Mouse (Mus musculus): ENCODE results near the gene Gm49398.

Gene Gm49398

DNA sequence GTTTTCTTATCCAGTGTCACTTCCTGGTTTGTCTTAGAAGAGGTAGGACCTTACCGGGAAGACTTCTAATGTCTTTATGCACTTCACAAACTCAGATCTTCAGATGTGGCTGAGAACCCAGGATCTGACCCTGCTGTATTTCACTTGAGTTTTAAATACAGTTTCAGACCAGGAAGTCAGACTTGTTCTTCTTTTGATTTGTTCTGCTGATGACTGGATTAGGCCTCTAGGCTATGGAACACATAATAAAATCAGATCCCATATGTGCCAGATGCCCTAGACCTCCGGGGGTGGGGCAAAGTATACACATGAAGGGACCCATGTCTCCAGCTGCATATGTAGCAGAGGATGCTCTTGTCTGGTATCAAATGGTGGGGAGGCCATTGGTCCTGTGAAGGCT, at the start of gene Gm49398:
Gm49398 (minus strand) TSS at position 101 of the 400 bp plus-strand sequence.
- no peak for DNase-seq (ENCODE audit: low spot score in 2 of 2)

DNA sequence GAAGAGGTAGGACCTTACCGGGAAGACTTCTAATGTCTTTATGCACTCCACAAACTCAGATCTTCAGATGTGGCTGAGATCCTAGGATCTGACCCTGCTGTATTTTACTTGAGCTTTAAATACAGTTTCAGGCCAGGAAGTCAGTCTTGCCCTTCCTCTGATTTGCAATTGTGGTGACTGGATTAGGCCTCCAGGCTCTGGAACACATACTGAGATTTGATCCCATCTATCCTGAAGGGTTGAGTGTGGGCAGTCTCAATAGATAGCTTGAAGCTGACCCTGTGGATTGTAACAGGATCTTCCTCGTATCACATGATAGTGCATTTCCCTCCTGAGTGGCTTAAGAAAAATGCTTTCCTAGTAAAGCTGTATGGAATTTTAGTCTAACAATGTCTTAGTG, 33.4 kb downstream of the Gm49398 start, which contains the start of gene Cts8:
Cts8 (minus strand) TSS at position 101 of the 400 bp plus-strand sequence.
- DNase-seq (ENCODE audit: low spot score in 2 of 2), result no peak

DNA sequence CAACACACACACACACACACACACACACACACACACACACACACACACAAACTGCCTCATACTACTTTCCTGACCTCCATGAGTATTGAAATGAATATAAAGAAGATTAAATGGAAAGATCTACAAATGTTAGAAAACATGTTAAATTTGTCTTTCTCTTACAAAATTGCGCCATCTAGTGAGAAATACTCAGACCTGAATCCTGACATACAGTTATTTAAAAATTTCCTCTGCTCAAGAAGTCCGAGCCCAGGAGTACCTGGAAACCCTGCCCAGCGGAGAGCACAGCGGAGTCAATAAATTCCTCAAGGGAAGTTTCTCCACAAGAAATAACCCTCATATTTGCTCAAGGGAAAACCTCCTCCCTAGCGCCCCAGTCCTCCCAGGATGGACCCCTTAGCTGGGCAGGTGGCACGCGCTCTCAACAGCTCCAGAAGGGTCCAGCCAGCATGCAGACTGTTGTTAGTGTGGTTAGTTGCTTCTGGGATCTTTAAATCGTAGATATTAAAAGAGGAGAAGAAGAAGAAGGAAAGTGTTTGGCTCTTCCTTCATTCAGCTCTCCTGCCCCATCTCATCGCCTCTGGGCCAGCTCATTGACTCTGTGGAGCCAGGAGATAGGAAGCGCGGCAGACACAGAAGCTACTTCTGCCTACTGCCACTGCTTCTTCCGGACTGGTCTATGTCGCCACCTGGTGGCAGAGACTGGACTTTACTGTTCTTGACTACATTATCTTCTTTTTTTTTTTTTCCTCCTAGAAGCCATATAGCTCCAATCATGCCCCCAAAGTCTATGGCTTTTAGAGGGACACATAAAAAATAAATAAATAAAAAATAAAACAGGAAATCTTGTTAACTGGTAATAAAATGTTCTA, 47.3 kb downstream of the Gm49398 start:
- DNase-seq (ENCODE audit: low spot score in 2 of 2), result peak; percentile 18 to 50

DNA sequence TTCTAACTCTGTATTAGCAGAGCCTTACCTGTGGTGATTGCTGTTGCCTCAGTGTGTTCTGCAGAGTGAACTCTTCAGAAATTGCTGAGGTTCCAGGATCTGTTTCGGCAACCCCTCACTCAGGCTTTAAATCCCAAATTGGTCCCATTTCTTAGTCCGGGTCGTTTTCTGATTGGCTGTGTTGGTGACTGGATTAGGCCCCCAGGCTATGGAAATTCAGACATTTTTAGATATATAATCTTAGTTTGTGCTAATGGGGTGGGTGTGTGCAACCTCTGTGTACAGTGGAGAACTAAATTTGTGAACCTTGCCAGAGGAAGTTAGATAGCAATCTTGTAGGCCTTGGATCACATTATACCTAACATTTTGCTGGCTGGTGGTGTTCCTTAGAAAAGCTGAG, 85.3 kb downstream of the Gm49398 start, which contains the start of gene Cts6:
Cts6 (minus strand) TSS at position 101 of the 400 bp plus-strand sequence.
- DNase-seq (ENCODE audit: low spot score in 2 of 2), result no peak

All from right cerebral cortex, adult 2 months (tissue).